Mouse (Mus musculus): ENCODE data around the gene Tmco5. TPM values are rescaled to one million over a fixed set of nuclear protein-coding genes. Genes with fewer than 3 reads are reported as not detected.

Tmco5 gene
- polyA plus RNA-seq, 1 experiment from 2014 or later, result not detected

DNA sequence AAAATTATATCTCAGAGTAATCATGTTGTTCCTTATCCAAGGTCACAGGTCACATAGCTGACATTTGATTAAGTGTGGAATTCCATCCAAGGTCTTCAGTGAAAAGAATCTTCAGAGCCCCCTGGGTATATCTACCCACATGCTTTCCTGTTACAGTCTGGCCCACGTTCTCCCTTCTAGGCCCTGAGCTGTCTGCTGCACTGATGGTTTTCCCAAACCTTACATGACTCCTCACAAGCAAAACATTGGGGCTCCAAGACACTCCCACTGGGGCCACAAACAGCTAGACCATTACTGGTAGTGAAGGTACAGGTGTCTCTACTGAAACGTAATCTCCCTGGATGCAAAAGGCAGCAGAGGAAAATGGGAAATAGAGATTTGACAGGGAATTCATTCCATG is 57.9 kb downstream of the Tmco5 start:
- H3K4me2 ChIP-seq (ENCODE audit: low read length), result no peak overlapping the region
- H3K4me1 ChIP-seq (replicated peaks; ENCODE audit: control insufficient read depth, insufficient read depth, low read length), result no peaks in the 10 kb centered on the region
- 61% methylated on average over 2 of the region's 2 CpGs for WGBS
- ATAC-seq, result no peak
- no peak overlapping the region for H3K9ac ChIP-seq (replicated peaks; ENCODE audit: low read depth, low read length)
- H3K4me3 ChIP-seq (replicated peaks; ENCODE audit: low read length), result no peak overlapping the region
- H3K9me3 ChIP-seq (ENCODE audit: control insufficient read depth, low read length), result no peaks in the 10 kb centered on the region
- H3K36me3 ChIP-seq (ENCODE audit: control insufficient read depth, insufficient read depth), result no peaks in the 10 kb centered on the region
- H3K27me3 ChIP-seq (replicated peaks; ENCODE audit: control insufficient read depth, insufficient read depth, low read length), result no peaks in the 10 kb centered on the region
- no peak overlapping the region for H3K27ac ChIP-seq (ENCODE audit: low read length)

DNA sequence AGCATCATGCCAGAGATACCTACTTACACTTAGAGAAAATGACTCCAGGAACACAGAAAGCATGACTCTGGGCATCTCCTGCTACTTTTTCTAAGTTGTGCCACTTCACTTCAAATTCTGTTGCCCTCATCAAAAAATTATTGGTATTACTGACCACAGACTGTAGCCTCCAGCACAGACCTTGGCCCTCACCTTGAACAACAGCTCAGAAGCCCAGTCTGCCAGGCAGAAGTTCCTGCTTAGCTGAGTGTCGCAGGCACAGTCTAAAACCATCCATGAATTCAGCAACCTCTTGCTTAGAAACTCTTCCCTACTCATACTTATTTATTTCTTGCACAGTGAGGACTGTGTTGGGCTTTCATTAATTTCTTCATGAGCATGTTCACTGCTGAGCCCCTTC is 58.7 kb downstream of the Tmco5 start:
- ATAC-seq, result no peak
- WGBS, result 92% methylated on average over 1 of the region's 1 CpGs
- H3K27ac ChIP-seq (ENCODE audit: low read length), result no peak overlapping the region

DNA sequence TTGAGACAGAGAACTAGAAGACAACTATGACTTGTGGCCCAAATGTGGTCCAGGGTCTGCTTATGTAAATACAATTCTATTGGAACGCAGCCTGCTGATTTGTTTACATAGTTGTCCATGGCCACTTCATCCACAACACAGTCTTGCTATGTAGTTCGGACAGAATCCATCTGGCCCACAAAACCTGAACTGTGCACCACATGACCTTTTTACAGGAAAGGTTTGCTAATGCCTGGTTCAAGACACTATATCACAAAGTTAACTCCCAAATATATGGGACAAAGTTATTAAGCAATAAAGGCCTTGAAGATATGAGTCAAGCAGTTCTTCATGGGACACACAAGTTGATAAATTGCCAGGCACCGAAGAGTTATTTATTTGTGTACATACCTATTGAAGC is 63.3 kb downstream of the Tmco5 start:
- no peaks in the 10 kb centered on the region for H3K27me3 ChIP-seq (replicated peaks; ENCODE audit: control insufficient read depth, insufficient read depth, low read length)
- H3K36me3 ChIP-seq (ENCODE audit: control insufficient read depth, insufficient read depth), result no peaks in the 10 kb centered on the region
- H3K4me1 ChIP-seq (replicated peaks; ENCODE audit: control insufficient read depth, insufficient read depth, low read length), result no peaks in the 10 kb centered on the region
- H3K4me2 ChIP-seq (ENCODE audit: low read length), result no peak overlapping the region
- no peak for ATAC-seq
- no peaks in the 10 kb centered on the region for H3K9me3 ChIP-seq (ENCODE audit: control insufficient read depth, low read length)
- 96% methylated on average over 3 of the region's 3 CpGs for WGBS
- H3K27ac ChIP-seq (ENCODE audit: low read length), result no peak overlapping the region
- no peak overlapping the region for H3K9ac ChIP-seq (replicated peaks; ENCODE audit: low read depth, low read length)
- no peak overlapping the region for H3K4me3 ChIP-seq (replicated peaks; ENCODE audit: low read length)

More for the DNA sequence above, 58.7 kb downstream of the Tmco5 start:
- Histone ChIP-seq H3K4me1 (replicated peaks; ENCODE audit: control insufficient read depth, insufficient read depth, low read length) (no peaks in the 10 kb centered on the region), H3K27me3 (replicated peaks; ENCODE audit: control insufficient read depth, insufficient read depth, low read length) (no peaks in the 10 kb centered on the region), H3K9me3 (ENCODE audit: control insufficient read depth, low read length) (no peaks in the 10 kb centered on the region), H3K36me3 (ENCODE audit: control insufficient read depth, insufficient read depth) (no peaks in the 10 kb centered on the region), H3K4me3 (replicated peaks; ENCODE audit: low read length) (no peak overlapping the region), H3K4me2 (ENCODE audit: low read length) (no peak overlapping the region), H3K9ac (replicated peaks; ENCODE audit: low read depth, low read length) (no peak overlapping the region)

Other genes with a start within 250 kb of the Tmco5 start
- 8.2 and 11.4 TPM in 2 replicates for gene Spred1, start 242.7 kb downstream of the Tmco5 start, polyA plus RNA-seq (2015; fragmentation: Nextera tagmentation; extraction: Ambion mirVana)